Mouse (Mus musculus): ENCODE measurements around the gene Nxpe2.

DNA sequence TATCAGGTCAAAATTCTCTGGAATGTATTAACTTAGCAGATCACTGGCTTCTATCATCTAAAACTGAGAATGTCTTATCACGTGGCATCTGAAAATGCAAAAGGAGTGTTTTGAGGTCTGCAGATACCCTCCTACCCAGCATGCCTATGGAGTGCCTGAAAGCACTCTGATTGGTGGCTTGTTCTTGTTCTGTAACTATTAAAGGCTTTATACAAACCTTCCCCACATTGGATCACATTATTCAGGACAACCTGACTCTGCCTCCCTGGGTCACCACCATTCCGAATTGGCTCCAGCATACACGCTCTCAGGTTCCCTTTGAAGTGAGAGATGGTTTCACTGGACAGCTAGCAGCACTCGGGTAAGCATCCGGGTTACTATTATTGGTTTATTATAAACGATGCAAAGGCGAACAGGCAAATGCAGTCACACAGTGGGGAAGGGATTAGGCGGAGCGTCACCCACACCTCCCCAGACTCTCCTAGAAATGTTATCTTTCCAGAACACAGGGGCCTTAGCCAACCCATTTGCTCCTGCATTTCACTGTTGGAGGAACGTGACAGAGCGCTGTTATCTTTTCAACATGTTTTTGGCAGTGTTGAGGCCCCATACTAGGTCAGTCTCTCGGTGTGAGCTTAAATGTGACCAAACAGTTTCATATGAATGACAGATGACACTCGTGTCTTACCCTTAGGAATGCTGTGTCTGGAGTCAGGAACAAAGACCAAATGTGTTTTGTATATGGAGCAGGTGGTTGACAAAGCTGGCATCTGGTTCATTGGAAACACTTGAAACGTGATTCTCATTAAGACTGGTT, 8.8 kb upstream of the Nxpe2 start:
- TF ChIP-seq POLR2A (IDR thresholded peaks at IDR 0.05; ENCODE audit: low read depth, low read length), result no peak
- TF ChIP-seq CTCF (conservative IDR thresholded peaks at IDR 0.05; ENCODE audit: insufficient read depth, insufficient read length, low read depth, low read length), result no peak
